Mouse (Mus musculus): ENCODE data around the gene Dapk2. TPM values are rescaled to one million over a fixed set of nuclear protein-coding genes. Genes with fewer than 3 reads are reported as not detected.
"Not testable (repeated sequence)": the region's sequence is repeated elsewhere in the genome, so short reads cannot be mapped to it uniquely, and the experiment has no call there.

Dapk2 gene
- total and polyA plus RNA-seq, 3 experiments, result 5.6 to 5.8 (median 5.8) TPM

DNA sequence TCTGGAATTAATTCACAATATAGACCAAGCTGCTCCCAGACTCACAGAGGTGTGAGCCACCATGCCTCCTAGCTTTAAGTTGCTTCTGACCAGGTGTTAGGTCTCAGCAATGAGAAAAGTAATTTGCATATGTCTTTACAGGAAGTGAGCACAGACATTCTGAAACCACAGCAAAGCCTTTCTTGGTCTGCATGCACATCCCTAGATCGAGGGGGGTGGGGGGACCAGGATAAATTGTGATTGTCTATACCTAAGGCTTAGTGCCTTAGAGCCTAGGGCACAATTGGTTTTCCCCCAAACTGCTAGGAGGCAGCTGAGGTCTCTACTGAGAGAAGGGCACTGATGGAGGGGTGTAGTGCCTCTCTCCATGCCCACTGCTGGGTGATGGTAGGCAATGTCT is 122.5 kb downstream of the Dapk2 start:
- intact Hi-C loops (cut with DNase I), result loop anchor here (5.0 kb wide), 2 partner anchors 72 to 97 kb away; partner anchors contain the start of gene Herc1
- Histone ChIP-seq H3K79me2 (replicated peaks; ENCODE audit: control insufficient read depth, insufficient read depth, low read length) (no peaks in the 10 kb centered on the region), H3K4me1 (ENCODE audit: control insufficient read depth, insufficient read depth, low read length) (peaks cover 18% of the 10 kb centered on the region), H3K27ac (no peak overlapping the region), H3K27me3 (ENCODE audit: control insufficient read depth, insufficient read depth, low read length) (no peaks in the 10 kb centered on the region), H3K9ac (ENCODE audit: low read depth, low read length) (no peak overlapping the region), H3K36me3 (ENCODE audit: control insufficient read depth, insufficient read depth, low read length) (peaks cover 3% of the 10 kb centered on the region; the same call in 1 of the 2 replicates), H3K4me3 (no peak overlapping the region)
- TF ChIP-seq CTCF (IDR thresholded peaks at IDR 0.05), result no peak
- TF ChIP-seq EP300 (IDR thresholded peaks at IDR 0.05; ENCODE audit: insufficient read depth, low read depth, low read length), result no peak
- no peak for DNase-seq
- WGBS, result 71% methylated on average over 1 of the region's 1 CpGs

DNA sequence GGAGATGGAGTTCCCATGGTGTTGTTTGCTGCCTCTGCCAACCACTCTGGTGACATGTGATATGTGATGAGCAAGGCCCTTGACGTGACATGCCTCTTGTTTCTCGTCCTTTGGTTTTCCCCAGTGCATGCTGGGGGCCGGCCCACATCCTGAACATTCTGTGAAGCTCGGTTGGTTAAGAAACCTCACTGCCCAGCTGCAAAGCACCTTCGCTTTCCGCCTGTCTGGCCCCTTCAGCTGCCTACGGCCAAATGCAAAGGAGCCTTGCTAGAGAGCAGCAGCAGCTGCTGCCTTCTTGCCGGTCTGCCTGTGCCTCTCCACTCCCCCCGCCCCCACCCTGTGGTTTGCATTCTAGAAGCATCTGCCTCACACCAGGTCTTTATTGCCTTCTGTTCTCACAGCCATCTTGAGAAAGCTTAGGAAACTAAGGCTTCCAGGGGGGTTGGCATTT is 123.5 kb downstream of the Dapk2 start:
- H3K79me2 ChIP-seq (replicated peaks; ENCODE audit: control insufficient read depth, insufficient read depth, low read length), result no peaks in the 10 kb centered on the region
- peaks cover 16% of the 10 kb centered on the region for H3K4me1 ChIP-seq (ENCODE audit: control insufficient read depth, insufficient read depth, low read length)
- WGBS, result 79% methylated on average over 9 of the region's 9 CpGs
- peak in 1 of 2 experiments; percentile 51 for DNase-seq
- no peak for TF ChIP-seq POLR2A (IDR thresholded peaks at IDR 0.05; ENCODE audit: insufficient read depth, low read depth, low read length)
- no peak for TF ChIP-seq CTCF (IDR thresholded peaks at IDR 0.05)
- TF ChIP-seq EP300 (IDR thresholded peaks at IDR 0.05; ENCODE audit: insufficient read depth, low read depth, low read length), result no peak
- H3K27me3 ChIP-seq (ENCODE audit: control insufficient read depth, insufficient read depth, low read length), result no peaks in the 10 kb centered on the region
- H3K27ac ChIP-seq, result no peak overlapping the region
- intact Hi-C loops (cut with DNase I), result loop anchor here (5.0 kb wide), 2 partner anchors 71 to 96 kb away; partner anchors contain the start of gene Herc1
- H3K4me3 ChIP-seq, result no peak overlapping the region
- no peaks in the 10 kb centered on the region for H3K36me3 ChIP-seq (ENCODE audit: control insufficient read depth, insufficient read depth, low read length)
- H3K9ac ChIP-seq (ENCODE audit: low read depth, low read length), result no peak overlapping the region

DNA sequence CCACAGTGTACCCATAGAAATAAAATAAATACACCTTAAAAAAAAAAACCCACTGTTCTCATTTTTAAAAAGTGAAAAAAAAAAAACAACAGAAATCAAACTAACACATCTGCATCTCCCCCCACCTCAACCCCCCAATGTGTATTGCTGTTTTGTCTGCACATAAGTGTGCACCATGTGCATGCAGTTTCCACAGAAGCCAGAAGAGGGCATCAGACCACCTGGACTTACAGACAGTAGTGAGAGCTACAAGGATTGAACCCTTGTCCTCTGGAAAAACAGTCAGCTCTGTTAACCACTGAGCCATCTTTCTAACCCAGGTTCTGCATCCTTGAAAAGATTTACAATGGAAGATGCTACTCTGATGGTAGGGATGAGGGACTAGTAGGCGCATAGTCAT is 124.6 kb downstream of the Dapk2 start:
- TF ChIP-seq CTCF (IDR thresholded peaks at IDR 0.05) (peak; percentile 32), EP300 (IDR thresholded peaks at IDR 0.05; ENCODE audit: insufficient read depth, low read depth, low read length) (no peak), POLR2A (IDR thresholded peaks at IDR 0.05; ENCODE audit: insufficient read depth, low read depth, low read length) (no peak)

DNA sequence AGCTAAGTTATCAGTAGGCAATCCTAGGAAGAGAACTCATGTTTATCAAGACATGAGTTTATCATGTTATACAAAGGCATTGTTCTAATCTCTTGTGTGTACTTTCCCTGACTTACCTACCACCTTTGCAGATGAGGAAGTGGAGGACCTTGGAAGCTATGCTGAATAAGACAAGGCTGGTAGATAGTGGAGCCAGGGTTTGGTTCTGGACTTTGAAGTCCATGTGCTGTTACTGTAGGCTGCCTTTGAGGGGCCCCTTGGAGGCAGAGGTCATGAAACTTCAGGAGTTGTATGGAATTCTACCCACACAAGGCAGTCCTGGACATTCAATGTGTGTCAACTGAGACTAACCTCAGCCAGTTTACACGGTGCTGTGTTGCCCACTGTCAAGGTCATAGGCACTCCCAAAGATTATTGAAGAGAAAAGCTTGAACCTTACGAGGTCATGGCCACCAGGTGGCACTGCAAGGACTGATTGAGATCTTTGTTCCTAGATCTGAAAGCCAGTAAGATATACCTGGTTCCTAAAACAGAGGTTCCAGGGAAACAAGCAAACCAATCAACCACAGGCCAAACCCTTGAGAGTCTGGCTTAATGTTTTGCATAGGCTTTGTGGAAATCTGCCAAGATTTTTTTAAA is 125.7 kb downstream of the Dapk2 start:
- peak; percentile 64 to 81 for DNase-seq
- Histone ChIP-seq H3K4me3 (no peak overlapping the region), H3K79me2 (replicated peaks; ENCODE audit: control insufficient read depth, insufficient read depth, low read length) (no peaks in the 10 kb centered on the region), H3K27me3 (ENCODE audit: control insufficient read depth, insufficient read depth, low read length) (no peaks in the 10 kb centered on the region), H3K36me3 (ENCODE audit: control insufficient read depth, insufficient read depth, low read length) (no peaks in the 10 kb centered on the region), H3K27ac (no peak overlapping the region), H3K4me1 (ENCODE audit: control insufficient read depth, insufficient read depth, low read length) (peaks cover 5% of the 10 kb centered on the region), H3K9ac (ENCODE audit: low read depth, low read length) (no peak overlapping the region)
- WGBS, result 9% methylated on average over 2 of the region's 2 CpGs
- no peak for TF ChIP-seq EP300 (IDR thresholded peaks at IDR 0.05; ENCODE audit: insufficient read depth, low read depth, low read length)
- TF ChIP-seq CTCF (IDR thresholded peaks at IDR 0.05), result peak; percentile 87
- intact Hi-C loops (cut with DNase I), result loop anchor here (5.0 kb wide), 2 partner anchors 69 to 94 kb away; partner anchors contain the start of gene Herc1

More for the DNA sequence above, 124.6 kb downstream of the Dapk2 start:
- Histone ChIP-seq H3K4me3 (no peak overlapping the region), H3K4me1 (ENCODE audit: control insufficient read depth, insufficient read depth, low read length) (peaks cover 8% of the 10 kb centered on the region), H3K36me3 (ENCODE audit: control insufficient read depth, insufficient read depth, low read length) (no peaks in the 10 kb centered on the region), H3K27me3 (ENCODE audit: control insufficient read depth, insufficient read depth, low read length) (no peaks in the 10 kb centered on the region), H3K9ac (ENCODE audit: low read depth, low read length) (no peak overlapping the region), H3K27ac (no peak overlapping the region), H3K79me2 (replicated peaks; ENCODE audit: control insufficient read depth, insufficient read depth, low read length) (no peaks in the 10 kb centered on the region)
- 94% methylated on average over 1 of the region's 1 CpGs for WGBS
- no peak for DNase-seq
- intact Hi-C loops (cut with DNase I), result loop anchor here (5.0 kb wide), 2 partner anchors 70 to 95 kb away; partner anchors contain the start of gene Herc1

DNA sequence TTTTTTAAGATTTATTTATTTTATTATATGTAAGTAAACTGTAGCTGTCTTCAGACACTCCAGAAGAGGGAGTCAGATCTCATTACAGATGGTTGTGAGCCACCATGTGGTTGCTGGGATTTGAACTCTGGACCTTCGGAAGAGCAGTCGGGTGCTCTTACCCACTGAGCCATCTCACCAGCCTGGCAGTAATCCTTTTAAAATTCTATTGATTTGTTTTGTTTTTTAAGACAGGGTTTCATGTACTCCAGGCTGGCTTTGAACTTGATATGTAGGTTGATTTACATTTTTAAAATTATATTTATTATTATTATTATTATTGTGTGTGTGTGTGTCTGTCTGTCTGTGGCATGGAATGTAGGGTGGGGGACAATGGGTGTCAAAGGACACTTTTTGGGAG is 127.2 kb downstream of the Dapk2 start:
- intact Hi-C loops (cut with DNase I); H3K4me1 ChIP-seq (ENCODE audit: control insufficient read depth, insufficient read depth, low read length); H3K27me3 ChIP-seq (ENCODE audit: control insufficient read depth, insufficient read depth, low read length); H3K27ac ChIP-seq; H3K9ac ChIP-seq (ENCODE audit: low read depth, low read length); H3K36me3 ChIP-seq (ENCODE audit: control insufficient read depth, insufficient read depth, low read length); DNase-seq; H3K4me3 ChIP-seq; H3K79me2 ChIP-seq (replicated peaks; ENCODE audit: control insufficient read depth, insufficient read depth, low read length): not testable (repeated sequence)
- 90% methylated on average over 2 of the region's 2 CpGs for WGBS

DNA sequence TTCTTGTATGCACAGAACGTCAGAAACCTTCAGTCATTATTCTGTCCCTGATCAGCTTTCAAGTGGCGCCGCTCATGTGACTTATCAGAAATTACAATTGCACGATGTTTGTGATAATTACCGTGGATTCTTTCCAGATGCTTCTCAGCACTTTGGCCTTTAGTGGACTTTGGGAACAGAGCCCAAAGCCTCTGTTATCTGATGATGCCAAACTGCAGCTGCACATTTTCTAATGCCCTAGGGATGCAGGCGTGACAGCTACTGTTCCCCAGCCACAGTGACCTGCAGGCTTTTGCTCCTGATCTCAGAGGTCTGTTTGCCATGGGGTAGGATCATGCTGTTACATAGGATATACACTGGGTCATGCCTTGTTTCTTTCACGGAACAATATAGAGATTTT is 127.9 kb downstream of the Dapk2 start:
- WGBS, result 28% methylated on average over 7 of the region's 7 CpGs
- intact Hi-C loops (cut with DNase I), result no loop called here
- no peaks in the 10 kb centered on the region for H3K79me2 ChIP-seq (replicated peaks; ENCODE audit: control insufficient read depth, insufficient read depth, low read length)
- DNase-seq, result no peak
- no peak overlapping the region for H3K4me3 ChIP-seq
- H3K9ac ChIP-seq (ENCODE audit: low read depth, low read length), result no peak overlapping the region
- peaks cover 3% of the 10 kb centered on the region for H3K4me1 ChIP-seq (ENCODE audit: control insufficient read depth, insufficient read depth, low read length)
- no peaks in the 10 kb centered on the region for H3K36me3 ChIP-seq (ENCODE audit: control insufficient read depth, insufficient read depth, low read length)
- H3K27me3 ChIP-seq (ENCODE audit: control insufficient read depth, insufficient read depth, low read length), result no peaks in the 10 kb centered on the region
- no peak overlapping the region for H3K27ac ChIP-seq
- TF ChIP-seq POLR2A (IDR thresholded peaks at IDR 0.05; ENCODE audit: insufficient read depth, low read depth, low read length) (no peak), CTCF (IDR thresholded peaks at IDR 0.05) (no peak), EP300 (IDR thresholded peaks at IDR 0.05; ENCODE audit: insufficient read depth, low read depth, low read length) (no peak)
